Mouse (Mus musculus) 3T3-L1 (cell line): ENCODE data around the gene Hspa4.

Experiments used
- DNase-seq: peaks from one replicate; pipeline ENCODE4 v3.0.0-alpha.2; 2015; ENCODE audit warnings: low read depth, low spot score

The Hspa4 gene

DNA sequence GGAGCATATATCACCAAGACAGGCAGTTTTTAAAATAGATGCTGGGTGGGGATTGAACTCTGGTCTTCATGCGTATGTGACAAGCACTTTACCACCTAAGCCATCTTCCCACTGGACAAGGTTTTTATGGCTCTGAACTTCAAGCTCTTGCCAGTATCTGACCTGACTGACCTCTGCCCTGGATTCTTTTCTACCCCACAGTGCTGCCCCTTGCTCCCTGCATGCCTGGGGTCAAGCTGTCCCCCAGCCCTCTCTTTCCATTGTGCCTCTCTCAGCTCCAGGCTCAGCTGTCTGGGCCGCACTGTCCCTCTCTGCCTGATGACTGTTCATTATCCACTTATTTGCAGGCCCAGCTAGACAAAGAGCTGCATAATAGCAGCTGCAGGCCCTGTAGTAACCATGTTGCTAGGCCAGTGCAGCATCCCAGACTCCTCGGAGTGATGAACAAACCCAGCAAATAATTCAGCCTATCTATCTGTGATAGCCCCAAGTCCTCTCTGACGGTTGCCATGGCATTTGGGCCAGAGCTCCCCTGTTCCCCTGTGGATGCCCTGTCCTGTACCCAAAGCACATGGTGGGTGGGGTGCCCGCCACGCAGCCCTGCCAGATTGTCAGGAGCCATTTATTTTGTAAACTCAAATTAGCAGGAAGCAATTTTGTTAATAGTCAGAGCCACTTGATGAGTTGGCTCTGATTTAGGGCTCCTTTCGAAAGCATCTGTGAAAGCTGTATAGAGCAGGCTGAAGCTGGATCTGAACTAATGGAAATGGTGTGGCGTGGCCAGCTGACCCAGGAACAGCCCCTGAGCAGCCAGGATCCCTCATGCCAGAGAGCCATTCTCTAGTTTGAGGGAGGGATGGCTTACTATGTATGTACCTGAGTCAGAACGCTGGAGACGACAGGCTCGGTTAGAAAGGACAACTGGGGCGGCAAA, 47.8 kb downstream of the Hspa4 start:
- DNase-seq, result no peak

DNA sequence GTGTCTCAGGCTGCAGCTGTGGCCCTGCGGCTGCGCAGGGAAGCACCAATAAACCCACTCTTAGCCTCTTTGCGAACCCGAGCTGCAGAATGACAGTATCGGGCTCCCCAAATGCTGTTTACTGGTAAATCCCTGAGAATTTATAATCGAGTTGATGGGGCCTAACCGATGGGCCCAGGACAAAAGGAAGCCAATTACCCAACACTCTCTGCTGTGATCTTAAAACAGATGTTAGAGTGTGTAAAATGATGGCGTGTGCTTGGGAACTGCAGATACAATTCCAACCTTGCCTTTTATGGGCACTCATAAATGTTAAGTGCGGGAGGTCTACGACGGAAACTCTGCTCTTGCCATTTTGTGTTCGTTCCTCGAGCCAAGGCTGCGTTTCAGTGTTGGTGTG, 49.5 kb downstream of the Hspa4 start:
- DNase-seq, result no peak

DNA sequence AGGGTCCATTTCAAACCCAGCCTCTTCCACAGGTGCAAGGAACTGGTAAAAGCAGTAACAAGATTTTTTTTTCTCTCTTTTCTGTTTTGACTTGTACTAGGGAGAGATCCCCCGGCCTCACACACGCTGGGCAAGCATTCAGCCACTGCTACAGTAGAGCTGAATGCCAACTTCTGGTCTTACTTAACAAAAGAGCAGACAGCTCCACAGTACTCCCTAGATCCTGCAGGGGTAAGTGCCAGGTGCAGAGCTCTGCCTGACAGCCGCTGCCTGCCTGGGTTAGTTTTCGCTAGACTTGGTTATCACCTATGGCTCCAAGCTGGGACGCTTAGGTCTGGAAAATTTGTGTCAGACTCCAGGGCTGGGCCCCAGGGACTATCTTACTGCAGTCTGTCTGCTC, 50.6 kb downstream of the Hspa4 start:
- DNase-seq, result no peak

DNA sequence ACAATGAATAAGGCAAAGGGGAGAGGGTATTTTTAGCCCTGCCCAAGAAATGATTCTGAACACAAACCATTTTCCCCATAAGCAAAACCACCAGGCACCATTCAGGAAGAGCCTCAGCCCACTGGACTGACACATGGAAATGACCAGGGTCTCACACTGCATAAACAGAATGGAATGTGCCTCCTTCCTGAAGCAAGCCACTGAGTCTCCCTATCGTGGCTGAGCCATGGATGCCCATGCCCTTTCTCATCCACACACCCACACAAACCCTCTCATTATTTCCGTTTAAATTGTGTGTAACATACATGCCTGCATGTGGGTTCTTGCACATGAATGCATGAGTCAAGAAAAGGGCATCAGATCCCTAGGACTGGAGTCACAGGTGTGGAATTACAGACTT, 54.7 kb downstream of the Hspa4 start:
- DNase-seq, result peak; percentile 64

DNA sequence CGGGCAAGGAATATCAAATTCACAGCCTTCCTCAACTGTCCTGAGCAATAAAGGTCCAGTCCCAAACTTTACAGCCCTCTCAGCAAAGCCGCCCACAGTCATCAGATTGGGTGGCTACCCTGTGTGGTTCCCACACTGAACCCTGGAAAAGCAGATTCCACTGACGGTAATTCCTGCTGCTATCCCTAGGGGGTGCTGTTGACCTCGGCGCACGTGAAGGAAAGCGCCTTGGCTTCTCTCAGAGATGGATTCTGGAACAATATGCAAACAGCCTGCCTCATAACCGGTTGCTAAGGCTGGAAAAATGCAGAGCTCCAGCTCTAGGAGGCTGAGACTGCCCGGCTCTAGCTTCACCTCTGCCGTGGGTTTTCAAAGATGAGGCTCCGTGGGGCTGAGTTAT, 57.1 kb downstream of the Hspa4 start:
- no peak for DNase-seq

DNA sequence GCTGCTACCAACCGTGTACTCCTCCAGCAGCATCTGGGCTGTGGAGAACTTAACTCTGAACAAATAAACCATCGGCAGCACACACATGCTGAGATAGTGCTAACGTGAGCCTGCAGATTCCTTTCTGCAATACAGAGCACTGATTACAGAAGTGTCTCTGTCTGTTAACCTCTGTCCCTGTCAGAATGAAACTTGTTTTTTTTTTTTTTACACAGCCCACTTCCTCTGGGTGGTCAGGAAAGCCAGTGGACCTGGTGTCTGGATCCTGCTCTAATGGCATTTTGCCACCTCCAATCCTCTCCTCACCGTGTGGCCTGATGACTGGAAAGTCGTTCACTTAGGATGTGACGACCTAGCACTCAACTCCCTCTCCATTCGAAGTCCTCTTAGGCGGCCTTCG, 66.7 kb downstream of the Hspa4 start:
- DNase-seq, result no peak

DNA sequence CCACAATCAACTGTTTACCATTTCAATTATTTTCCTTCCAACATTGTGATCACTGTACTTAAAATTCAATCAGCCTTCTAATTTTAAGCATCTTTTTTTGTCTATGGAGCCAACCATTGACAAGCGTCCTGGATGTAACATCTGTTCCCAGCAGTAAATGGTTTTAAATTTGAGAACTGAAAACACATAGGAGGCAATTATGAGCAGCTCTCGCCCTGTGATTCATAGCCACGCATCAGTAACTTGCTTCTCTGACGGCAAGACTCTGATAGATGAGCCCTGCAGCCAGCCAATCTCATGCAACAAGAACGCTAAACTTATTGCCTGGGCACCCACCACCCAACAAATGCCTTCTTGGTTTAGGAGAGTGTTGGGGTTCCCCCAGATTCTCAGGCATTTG, 68.4 kb downstream of the Hspa4 start:
- DNase-seq, result no peak

DNA sequence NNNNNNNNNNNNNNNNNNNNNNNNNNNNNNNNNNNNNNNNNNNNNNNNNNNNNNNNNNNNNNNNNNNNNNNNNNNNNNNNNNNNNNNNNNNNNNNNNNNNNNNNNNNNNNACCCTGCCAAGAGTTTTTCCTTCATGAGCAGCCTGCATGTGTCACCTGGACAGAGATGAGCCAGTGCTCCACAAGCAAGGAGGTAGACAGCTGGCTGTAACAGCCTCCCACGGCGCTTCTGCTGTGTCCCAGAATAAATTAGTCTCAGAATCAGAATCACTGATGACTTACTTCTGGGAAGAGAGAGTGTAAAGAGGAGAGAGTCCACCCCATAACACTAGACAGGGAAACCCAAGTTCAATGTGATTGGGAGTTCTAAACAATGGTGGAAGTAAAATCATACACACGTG, 71.2 kb downstream of the Hspa4 start:
- DNase-seq, result no peak

DNA sequence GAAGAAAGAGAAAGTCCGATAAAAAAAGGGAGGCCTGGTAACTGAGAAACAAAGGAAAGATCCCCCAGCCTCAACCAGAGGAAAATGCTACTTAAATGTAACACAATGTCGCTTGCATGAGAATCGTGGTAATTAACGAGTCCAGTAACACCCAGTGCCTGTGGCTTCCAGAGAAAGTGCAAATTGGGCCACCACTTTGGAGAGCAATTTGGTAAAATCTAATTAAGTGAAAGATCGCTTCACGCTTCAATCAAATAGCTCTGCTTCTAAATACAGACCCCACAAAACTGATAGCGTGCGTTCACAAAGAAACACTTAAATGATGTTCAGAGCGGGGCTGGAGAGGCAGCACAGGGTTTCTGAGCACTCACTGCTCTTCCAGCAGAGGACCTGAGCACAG, 89.4 kb downstream of the Hspa4 start:
- DNase-seq, result no peak
